Mouse (Mus musculus): ENCODE measurements at regions not wholly inside any gene's neighbourhood (a gene's known extent, or its start where the extent isn't known, plus 50 kb on each side); places are given as distances from the start of the nearest gene placed in this dataset. TPM values are rescaled to one million over a fixed set of nuclear protein-coding genes. Genes with fewer than 3 reads are reported as not detected.

DNA sequence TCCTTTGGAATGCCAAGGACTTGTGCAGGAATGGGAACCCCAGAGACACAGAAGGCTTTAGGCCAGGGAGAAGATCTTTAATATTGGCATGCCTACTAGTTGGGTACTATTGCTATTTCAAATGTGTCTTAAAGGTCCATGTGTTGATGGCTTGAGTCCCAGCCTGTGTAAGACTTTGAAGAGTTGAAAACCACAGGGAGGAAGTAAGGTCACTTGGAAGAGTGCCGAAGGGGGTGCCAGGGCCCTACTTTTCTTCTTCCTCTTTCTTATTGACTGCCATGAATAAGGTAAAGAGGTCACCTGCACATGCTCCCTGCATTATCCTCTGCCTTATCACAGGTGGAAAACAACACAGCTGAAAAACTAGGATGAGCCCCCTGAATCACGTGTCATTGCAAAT is 56.1 kb upstream of the Nrp1 start:
- no peak overlapping the region for H3K4me3 ChIP-seq (ENCODE audit: control insufficient read depth in 1 of 2, insufficient read depth in 1 of 2, low read depth in 1 of 2, low read length in 2 of 2)
- H3K9ac ChIP-seq (ENCODE audit: low read length) = no peak overlapping the region
- no peak overlapping the region for H3K27ac ChIP-seq (replicated peaks in 1 of 2; ENCODE audit: control insufficient read depth in 1 of 2, insufficient read depth in 1 of 2, low read depth in 2 of 2, low read length in 2 of 2)
- no peak overlapping the region for H3K4me2 ChIP-seq (ENCODE audit: low read length)
- no peaks in the 10 kb centered on the region for H3K9me3 ChIP-seq (ENCODE audit: control insufficient read depth, low read length)
- H3K27me3 ChIP-seq (ENCODE audit: control insufficient read depth, insufficient read depth, low read length) = no peaks in the 10 kb centered on the region
- WGBS = 80% methylated on average over 2 of the region's 2 CpGs
- H3K4me1 ChIP-seq (ENCODE audit: control insufficient read depth in 2 of 2, insufficient read depth in 2 of 2, low read length in 2 of 2) = peaks cover 0 to 8% of the 10 kb centered on the region in 2 experiments; a peak in 1 of 4 replicates
- ATAC-seq (ENCODE audit: insufficient number of reproducible peaks, insufficient read depth, low FRiP score, low read depth) = no peak
- H3K36me3 ChIP-seq (ENCODE audit: control insufficient read depth, insufficient read depth, low read length) = no peaks in the 10 kb centered on the region

Small RNA genes lying in the stretch of these regions (microRNA-seq; reads per million reads assigned to microRNA genes)
- gene Mir21c = not detected
